Mouse (Mus musculus): ENCODE measurements around the gene Add2.

The Add2 gene

DNA sequence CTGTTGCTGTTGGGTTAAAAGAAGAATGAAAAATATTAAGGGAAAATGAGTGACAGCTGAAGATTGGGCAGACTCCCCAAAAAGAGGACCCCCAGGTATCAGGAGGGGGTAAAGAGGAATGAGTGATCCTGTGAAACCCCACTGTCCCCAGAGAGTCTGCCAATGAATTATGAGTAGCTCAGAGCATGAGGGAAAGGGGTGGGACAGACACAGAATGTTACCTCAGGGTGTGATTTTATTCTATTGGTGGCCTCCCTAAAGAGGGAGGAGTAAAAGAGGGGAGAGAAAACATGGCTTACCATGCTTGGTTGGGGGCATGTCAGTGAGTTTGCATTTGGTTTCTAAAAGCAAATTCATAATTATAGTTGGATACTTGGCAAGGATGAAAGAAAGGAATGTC, 50.8 kb downstream of the Add2 start:
- DNase-seq (ENCODE audit: low spot score) = no peak

DNA sequence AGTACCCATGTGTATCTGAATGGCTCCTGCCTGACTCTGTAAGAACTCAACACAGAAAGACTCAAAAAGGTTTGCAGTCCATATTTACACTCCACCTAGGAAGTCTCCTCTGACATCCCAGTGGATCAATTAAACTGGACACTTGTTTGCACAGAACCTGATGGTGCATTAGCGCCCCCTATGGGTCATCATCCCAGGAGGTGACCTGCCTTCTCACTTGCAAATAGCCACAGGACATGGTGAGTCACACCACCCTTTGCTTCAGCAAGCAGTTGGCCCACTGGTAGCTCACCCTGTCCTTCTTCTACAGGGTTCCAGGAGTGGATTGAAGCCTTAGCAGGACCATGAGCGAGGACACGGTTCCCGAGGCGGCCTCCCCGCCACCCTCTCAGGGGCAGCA, 57.0 kb downstream of the Add2 start:
- DNase-seq (ENCODE audit: low spot score) = no peak

DNA sequence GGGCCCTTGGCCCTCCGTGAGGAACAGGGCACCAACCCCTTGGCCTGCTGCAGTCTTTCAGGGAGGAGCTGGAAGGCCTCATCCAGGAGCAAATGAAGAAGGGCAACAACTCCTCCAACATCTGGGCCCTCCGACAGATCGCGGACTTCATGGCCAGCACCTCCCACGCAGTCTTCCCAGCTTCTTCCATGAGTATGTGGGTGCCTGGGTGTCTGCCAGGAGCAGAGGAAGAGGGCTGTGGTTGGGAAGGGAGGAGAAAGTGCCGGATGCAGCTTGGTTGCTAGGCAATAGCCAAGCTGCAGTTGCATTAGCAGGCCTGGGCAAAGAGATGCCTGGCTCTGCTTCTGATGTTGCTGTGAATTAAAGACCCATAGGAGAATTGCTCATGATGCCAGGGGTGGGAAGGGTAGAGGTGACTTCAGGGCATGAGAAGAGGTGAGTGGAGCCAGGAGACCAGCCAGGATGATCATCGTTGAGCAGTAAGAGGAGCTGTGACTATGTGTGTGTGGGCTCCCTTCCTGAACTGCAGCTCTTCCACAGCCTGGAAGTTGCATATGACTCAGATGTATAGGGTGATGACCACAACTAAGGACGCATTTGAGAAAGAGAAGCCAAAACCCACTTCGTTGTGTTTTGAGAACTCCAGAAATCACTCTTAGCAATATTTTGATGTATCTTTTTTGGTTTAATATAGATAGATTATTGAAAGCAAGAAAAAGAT, 58.5 kb downstream of the Add2 start:
- no peak for DNase-seq (ENCODE audit: low spot score)

DNA sequence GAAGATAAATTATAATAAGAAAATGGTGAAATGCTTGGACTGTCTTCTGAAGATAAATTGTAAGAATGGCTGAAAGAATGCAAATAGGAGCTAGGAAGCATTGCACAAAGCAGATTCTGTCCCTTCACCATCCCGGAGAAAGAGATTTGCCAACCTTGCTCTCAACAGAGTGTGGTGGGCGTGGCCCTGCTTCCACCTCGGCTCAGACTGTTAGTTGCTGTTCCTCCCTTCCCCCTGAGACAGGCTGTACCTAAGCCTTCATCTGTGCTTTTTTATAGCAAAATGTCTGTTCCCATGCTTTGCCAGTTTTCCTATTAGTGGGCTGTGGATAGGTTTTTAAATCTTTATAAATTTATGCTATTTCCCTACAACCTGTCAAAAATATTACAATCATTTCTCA, 59.3 kb downstream of the Add2 start:
- DNase-seq (ENCODE audit: low spot score) = no peak

DNA sequence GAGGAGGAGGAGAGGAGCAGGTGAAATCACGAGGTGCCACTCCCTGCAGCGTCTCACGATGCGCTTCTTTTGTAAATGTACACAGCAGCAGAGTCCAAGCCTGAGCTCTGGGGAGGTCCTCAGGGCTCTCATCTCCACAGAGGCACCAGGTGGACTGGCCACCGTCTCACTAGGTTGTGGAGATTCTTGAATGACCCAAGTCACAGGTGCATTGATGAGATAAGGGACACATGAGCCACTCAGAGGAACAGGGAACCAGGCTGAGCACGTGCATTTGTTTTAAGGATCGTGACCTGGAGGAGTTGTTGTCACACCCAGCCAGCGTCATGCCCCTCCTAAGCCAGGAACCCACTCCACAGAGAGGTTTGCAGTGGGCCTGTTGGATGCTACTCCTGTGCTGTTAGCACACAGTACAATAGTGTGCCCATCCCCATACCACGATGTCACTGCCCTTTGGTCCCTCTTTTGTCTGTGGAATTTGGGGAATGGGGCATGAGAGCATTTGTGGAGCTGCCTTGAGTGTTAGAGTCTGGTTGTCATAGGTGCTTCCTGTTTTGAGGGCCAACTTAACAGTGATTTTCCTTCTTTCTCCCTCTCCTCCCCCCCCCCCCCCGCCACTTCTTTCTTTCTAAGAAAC, 65.8 kb downstream of the Add2 start:
- no peak for DNase-seq (ENCODE audit: low spot score)

DNA sequence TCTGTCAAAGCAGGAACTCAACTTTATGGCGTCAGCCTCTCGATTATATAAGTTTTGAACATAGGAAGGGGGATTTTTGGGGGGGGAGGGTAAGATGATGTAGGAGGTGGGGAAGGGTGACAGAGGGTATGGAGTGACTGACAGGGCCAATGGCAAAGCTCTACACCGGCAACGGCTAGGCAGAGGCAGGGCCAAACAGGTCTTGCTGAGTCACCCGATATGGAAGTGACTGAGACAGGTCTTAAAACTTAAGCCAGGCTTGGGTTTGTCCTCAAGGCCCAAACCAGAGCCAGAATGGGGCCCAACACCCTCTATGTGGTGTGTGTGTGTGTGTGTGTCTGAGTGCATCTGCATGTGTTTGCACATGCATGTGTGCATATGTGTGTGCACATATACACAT, 67.0 kb downstream of the Add2 start:
- no peak for DNase-seq (ENCODE audit: low spot score)

DNA sequence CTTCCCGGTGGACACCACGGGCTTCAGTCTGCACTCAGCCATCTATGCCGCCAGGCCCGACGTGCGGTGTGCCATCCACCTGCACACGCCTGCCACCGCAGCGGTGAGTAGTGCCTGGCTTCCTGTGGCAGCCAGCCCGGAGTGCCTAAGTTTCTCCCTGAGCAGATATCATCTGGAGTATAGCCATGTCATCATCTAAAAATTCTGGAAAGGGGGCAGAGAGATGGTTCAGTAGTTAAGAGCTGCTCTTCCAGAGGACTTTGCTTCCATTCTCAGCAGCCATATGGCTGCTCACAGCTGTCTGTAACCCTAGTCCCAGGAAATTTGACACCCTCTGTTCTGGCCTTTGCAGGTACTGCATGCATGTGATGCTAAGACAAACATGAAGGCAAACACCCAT, 68.3 kb downstream of the Add2 start:
- no peak for DNase-seq (ENCODE audit: low spot score)

DNA sequence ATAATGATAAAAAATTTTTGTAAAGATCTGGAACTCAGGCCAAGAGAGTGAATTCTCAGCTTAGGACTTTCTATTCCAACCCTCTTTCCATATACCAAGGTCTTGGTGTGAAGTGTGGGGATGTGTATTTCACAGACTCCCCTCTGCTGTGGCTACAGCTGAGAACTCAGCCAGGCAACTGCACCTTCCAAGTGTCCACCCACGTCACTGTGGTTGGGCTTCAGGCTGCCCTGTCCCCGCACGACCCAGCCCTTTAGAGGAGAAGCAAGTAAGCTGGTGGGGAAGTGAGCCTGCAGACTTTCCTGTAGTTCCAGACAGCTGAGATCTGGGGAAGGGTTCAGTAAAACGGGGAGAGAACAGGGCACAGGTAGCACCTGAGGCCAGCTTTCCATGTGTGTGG, 68.7 kb downstream of the Add2 start:
- DNase-seq (ENCODE audit: low spot score) = no peak

DNA sequence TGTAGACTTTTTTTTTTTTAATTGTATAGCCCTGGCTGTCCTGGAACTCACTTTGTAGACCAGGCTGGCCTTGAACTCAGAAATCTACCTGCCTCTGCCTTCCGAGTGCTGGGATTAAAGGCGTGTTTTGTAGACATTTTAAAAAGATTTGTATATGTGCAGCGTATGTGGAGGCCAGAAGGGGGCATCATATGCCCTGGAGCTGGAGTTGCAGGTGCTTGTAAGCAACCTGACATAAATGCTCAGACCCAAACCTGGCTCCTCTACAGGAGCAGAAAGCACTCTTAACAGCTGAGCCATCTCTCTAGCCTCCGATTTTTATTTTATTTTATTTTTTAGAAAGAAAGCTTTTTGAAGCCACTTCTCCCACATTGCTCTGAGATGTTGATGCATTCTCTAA, 70.5 kb downstream of the Add2 start:
- no peak for DNase-seq (ENCODE audit: low spot score)

DNA sequence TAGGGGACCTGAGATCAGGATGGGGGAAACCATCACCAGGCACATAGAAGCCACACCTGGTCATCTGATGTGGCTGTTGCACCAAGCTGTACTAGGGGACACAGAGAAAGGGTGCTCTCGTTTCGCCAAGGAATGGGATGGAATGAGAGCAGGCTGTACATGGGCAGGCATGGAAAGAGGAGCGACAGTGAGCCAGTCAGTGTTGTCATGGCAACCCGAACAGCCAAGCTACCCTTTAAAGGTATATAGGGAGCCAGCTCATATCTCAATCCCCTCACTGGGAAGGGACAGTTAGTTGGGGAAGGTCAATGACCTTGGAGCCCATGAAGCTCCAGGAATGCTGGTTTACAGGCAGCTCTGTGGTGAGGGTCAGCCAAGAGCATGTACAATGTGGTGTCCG, 73.0 kb downstream of the Add2 start:
- no peak for DNase-seq (ENCODE audit: low spot score)

DNA sequence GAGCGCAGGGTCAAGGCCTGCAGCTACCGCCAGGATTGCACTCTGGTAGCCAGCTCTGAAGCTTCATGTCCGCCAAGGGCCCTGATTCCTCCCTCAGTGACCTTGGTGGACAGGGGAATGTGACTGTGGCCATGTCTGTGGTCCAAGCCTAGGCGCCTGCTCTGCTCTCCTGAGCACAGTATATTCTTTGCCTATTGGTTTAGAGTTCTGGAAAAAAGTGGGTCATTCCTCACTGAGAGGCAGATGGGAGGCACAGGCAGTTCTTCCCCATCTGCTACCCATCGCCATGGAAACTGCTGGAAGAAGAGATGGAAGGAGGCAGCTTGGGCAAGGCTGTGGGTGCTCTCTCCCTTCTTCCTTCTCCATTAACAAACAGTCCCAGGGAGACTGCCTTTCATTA, 74.4 kb downstream of the Add2 start:
- no peak for DNase-seq (ENCODE audit: low spot score)

DNA sequence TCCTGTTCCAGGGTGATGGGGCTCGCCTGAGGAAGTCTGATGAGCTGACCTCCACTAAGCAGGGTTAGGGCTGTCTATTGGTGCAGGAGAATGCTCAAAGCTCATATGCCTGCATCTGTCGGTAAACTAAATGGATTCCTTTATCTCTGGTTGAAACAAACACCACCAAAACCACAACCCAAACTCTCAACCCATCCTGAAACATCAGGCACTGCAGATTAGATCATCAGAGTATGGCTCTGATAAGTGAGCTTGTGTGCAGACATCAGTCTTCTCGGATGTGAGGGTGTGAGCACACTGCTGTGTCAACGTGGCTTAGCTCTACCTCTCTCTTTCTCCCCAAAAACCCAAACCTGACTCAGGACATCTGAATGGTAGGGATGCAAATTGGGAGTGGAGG, 75.1 kb downstream of the Add2 start:
- no peak for DNase-seq (ENCODE audit: low spot score)

DNA sequence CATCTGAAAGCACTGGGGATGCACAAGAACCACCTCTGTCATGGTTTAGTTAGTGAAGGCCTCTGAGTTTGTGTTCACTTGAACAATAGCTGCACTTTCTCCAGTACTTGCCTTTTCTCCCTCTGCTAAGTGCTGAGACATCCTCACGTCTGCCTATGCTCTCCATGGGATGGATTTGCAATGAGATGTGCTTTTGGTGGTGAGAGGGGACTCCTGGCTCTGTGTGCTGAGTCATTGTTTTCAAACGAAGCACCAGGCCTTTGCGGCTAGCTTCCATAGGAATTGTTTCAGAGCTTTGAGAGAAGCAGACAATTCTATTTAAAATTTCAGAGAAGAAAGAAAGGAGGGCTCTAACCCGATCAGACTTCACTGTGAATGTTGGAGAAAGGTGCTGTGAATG, 76.2 kb downstream of the Add2 start:
- no peak for DNase-seq (ENCODE audit: low spot score)

DNA sequence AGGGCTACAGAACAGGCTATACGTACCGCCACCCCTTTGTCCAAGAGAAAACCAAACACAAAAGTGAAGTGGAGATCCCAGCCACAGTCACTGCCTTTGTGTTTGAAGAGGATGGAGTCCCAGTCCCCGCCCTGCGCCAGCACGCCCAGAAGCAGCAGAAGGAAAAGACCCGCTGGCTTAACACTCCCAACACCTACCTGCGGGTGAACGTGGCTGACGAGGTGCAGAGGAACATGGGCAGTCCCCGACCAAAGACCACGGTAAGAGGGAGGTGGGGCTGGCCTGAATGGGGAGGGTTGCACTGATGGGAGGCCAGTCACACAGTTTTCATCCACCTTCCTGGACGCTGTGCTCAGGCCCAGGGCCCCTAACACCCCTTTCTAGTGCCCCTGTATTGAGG, 77.6 kb downstream of the Add2 start:
- no peak for DNase-seq (ENCODE audit: low spot score)

DNA sequence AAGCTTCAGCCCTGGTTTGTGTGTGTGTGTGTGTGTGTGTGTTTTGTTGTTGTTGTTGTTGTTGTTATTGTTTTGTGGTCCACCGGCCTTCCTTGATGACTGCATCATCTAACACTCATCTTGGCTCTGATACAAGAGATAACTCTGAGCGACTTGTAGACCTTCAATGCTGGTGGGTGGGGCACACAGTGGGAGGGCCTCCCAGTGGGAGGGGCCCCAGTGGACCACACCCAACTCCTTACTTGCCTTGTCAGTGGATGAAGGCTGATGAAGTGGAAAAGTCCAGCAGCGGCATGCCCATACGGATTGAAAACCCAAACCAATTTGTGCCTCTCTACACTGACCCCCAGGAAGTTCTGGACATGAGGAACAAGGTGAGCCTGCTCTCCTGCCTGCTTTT, 78.6 kb downstream of the Add2 start:
- no peak for DNase-seq (ENCODE audit: low spot score)

DNA sequence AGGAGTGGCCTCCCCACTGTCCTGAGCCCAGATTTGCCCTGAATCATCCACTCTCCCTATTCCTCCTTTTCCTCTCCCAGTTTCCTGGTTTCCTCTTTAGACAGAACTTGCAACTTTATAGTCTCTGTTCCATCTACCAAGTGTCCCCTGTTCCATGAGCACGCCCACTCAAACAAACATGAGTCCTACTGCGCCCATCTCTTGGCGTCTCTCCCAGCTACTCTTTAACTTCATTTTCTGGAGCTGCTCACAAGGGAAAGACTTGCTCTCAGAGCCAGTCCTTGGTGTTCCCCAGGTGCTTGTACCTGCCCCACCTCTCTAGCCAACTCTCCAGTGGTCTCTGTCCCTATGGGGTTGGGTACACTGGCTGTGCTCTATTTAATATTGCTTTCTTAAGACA, 87.4 kb downstream of the Add2 start:
- DNase-seq (ENCODE audit: low spot score) = no peak

DNA sequence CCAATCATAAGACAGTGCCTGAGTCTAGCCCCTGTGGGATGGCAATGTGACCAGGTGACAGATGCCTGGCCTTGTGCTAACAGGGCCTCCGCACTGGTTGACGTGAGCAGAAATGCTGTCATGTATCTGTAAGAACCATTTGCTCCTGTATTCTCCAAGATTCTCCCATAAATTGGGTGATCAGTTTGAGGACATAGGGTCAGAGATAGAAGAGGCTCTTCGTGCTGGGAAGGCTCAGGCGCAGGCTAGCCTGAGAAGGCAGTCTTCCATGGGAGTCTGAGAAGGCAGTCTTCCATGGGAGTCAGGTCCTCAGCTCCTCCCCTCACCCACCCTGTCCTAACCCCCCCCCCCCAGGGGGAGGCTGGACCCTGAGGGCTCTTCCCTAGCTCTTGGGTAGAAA, 94.6 kb downstream of the Add2 start:
- DNase-seq (ENCODE audit: low spot score) = no peak

DNA sequence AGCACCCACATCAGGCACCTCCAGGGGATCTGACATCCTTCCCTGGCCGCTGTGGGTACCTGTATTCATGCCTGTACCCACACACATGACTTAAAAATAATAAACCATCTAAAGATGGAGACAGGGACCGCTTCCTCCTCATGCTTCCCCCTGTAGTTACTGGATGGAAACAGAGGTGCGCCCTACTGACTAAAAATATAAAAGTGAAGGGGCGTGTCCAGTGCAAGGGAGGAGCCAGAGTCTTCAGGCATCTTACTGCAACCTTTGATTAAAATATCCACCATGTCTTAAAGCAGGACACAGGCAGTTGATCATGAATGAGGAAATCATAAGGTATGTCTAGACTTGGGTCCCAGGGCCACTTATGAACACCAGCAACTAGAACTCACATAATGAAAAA, 97.3 kb downstream of the Add2 start:
- no peak for DNase-seq (ENCODE audit: low spot score)

DNA sequence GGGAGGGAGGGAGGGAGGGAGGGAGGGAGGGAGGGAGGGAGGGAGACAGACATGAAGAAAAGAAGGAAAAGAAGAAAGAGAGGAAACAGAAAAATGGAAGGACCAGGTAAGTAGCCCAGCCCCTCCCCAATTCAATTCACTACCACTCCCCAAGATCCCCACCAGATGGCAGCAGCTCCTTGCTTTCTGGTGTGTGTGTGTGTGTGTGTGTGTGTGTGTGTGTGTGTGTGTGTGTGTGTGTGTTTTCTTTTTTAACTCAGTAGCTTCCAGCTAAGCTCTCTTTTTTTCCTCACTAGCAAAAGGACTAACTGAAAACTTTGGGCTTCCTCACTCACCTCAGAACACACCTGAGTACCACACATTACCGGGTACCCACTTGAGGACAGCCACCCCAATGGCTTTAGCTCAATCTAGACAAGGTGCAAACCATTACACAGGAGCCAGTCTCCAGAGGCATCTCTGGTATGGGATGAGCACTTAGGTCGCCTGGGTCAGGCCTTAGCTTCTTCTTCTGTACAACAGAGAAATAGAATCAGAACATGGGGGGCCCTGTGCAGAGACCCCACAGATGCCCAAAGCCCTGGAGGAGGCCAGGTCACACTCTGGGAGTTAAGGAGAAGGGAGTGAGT, 98.6 kb downstream of the Add2 start:
- DNase-seq (ENCODE audit: low spot score) = peak; percentile 30

DNA sequence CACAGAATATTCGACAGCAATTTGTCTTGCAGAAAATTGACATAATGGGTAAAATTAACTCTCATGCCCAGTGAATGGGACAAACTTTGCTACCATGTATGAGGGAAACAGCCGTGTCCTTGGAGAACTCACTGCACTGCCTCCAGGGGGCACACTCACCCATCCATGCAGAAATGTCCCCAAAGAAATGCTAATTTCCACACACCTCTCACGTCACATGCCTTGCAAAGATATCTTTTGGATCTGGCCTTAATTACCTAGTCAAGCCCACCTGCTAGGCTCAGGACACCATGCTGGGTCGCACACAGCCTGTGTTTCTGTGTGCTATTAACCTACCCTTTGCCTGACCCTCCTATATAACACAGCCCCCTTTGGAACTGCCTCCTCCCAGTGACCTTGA, 100.0 kb downstream of the Add2 start:
- no peak for DNase-seq (ENCODE audit: low spot score)

DNA sequence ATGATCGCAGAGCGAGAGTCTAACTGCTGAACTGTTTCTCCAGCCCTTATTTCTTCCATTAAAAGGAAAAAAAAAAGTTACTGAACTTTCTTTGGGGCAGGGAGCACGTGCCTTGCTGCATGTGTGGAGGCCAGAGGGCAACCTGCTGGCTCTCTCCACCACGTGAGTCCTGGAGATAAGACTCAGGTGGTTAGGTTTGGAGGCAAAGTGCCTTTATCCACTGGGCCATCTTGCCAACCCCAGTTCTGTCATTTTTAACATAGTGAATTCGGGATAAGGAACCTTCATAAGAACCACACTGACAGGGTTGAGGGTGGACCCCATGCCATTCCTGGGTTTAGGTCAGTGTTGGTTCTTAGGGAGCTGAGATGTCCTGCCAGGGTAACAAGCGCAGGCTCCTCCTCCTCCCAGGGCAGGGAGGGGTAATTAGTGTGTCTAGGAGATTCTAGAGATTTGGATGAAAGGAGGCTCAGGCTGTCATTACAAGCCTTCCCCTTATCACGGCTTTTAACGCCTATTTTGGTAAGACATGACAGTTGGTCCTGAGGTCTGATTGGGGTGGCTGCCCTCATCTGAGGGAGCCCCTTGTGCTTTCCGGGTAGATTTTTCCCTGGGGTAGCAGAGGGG, 101.5 kb downstream of the Add2 start:
- no peak for DNase-seq (ENCODE audit: low spot score)

DNA sequence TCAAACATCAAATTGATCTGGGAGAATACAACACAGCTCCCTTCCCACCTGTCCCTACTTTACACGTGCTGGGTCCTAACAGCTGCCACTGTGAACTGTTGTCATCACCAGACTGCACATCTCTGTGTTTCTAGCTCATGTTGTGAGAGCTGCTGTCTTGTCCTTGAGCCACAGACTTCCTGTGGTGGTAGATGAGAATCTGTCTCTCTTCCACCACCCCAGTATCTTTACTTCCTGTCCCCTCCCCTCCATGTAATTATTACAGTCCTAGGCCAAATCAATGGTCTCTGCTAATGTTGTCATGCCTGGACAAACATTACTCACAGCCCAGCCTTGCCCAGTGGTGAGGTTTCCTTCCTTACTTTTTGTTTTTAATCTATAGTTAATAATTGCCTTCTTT, 105.4 kb downstream of the Add2 start:
- no peak for DNase-seq (ENCODE audit: low spot score)

DNA sequence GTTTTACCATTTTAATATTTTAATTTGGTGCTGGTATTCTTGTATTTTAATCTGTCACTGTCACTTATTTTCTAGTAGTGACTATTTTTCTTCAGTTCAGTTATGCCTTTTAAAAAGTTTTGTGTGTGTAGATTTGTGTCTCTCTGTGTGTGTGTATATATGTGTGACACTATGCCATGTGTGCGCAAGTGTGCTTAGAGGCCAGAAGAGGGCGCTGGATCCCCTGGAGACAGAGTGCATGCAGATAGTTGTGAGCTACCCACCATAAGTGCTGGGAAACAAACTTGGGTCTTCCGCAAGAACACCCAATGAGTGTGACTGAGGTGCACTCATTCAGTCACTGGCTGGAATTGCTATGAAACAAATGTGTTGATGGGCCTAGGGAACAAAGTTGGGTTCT, 107.7 kb downstream of the Add2 start:
- DNase-seq (ENCODE audit: low spot score) = no peak

Data from MN1 (cell line).